In the genomic region with DNA sequence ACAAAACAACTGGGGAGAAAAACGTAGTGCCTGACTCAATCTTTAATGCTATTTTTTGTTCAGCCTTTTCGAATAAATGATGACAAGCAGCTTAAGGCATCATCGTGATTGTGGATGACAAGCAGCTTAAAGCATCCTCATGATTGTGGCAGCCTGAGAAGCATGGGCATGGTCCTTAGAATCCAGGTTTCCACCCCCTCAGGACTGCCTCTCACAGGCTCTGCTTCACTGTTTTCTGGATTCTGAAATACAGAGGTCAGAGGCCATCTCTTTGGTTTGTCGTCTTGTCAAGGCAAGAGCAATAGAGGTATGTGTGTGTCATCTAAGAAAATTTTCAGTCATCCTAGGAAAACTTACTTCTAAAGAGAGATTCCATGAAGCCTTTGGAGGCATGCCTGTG, we compare ENCODE assay signal across 27 mouse cellular contexts.
DNase-seq lines count a peak whose midpoint lies in the region; ATAC-seq and TF ChIP-seq lines count a peak whose summit lies in the region.
"Had no signal": no experiment of that assay in that cellular context is flagged by ENCODE, and none has a peak within 500 bp of the region (broad histone marks: within the 10 kb centered on the region; RNA-seq: fewer than 3 reads in every experiment).

No protein-coding gene starts in this region.

- H3K36me3 ChIP-seq in forebrain, postnatal 0 days (ENCODE audit: insufficient read depth), result no peaks in the 10 kb centered on the region
- H3K36me3 ChIP-seq in forebrain, embryonic 14.5 days (ENCODE audit: control insufficient read depth, insufficient read depth, low read length), result 0 out of 2 replicates have a peak, but pooled peaks cover 3% of the 10 kb centered on the region
- H3K36me3 ChIP-seq in midbrain, embryonic 13.5 days, result no peaks in the 10 kb centered on the region
- H3K36me3 ChIP-seq: heart, embryonic 12.5 days; heart, embryonic 15.5 days had no signal

- no peak overlapping the region for H3K4me2 ChIP-seq in forebrain, postnatal 0 days (ENCODE audit: low read depth)
- H3K4me2 ChIP-seq in forebrain, embryonic 14.5 days (ENCODE audit: low read length), result no peak overlapping the region
- no peak overlapping the region for H3K4me2 ChIP-seq in midbrain, embryonic 13.5 days (replicated peaks)
- H3K4me2 ChIP-seq: embryonic facial prominence, embryonic 12.5 days; forebrain, embryonic 12.5 days; heart, embryonic 12.5 days; heart, embryonic 15.5 days; hindbrain, embryonic 14.5 days had no signal

- H3K4me1 ChIP-seq in forebrain, postnatal 0 days (ENCODE audit: insufficient read depth), result no peaks in the 10 kb centered on the region
- no peaks in the 10 kb centered on the region for H3K4me1 ChIP-seq in forebrain, embryonic 14.5 days (ENCODE audit: control insufficient read depth, insufficient read depth, low read length)
- peaks cover 8% of the 10 kb centered on the region for H3K4me1 ChIP-seq in embryonic fibroblast, embryonic 13.5 days (ENCODE audit: control insufficient read depth, insufficient read depth, low read length)
- no peaks in the 10 kb centered on the region for H3K4me1 ChIP-seq in midbrain, embryonic 13.5 days (replicated peaks)
- H3K4me1 ChIP-seq: embryonic facial prominence, embryonic 12.5 days; forebrain, embryonic 12.5 days; heart, embryonic 12.5 days; heart, embryonic 15.5 days; hindbrain, embryonic 10.5 days had no signal

- H3K27ac ChIP-seq in forebrain, postnatal 0 days (ENCODE audit: low read depth, low read length), result no peak overlapping the region
- H3K27ac ChIP-seq in forebrain, embryonic 14.5 days (ENCODE audit: low read depth, low read length), result no peak overlapping the region
- 0 out of 2 replicates have a peak overlapping the region, but pooled peaks have one; percentile 43 for H3K27ac ChIP-seq in layer of hippocampus, adult 2 months
- H3K27ac ChIP-seq in embryonic fibroblast, embryonic 13.5 days (ENCODE audit: insufficient read depth, low read length), result peak overlapping the region; percentile 100
- H3K27ac ChIP-seq in midbrain, embryonic 13.5 days, result no peak overlapping the region
- H3K27ac ChIP-seq: embryonic facial prominence, embryonic 12.5 days; forebrain, embryonic 12.5 days; heart, embryonic 15.5 days; hindbrain, embryonic 10.5 days; hindbrain, embryonic 14.5 days; hindbrain, postnatal 0 days had no signal

- WGBS in forebrain, postnatal 0 days, result 79% methylated on average over 4 of the region's 4 CpGs
- WGBS in forebrain, embryonic 14.5 days, result 93% methylated on average over 4 of the region's 4 CpGs
- 83% methylated on average over 4 of the region's 4 CpGs for WGBS in midbrain, embryonic 13.5 days

- DNase-seq in forebrain, postnatal 0 days, result peak; percentile 1
- DNase-seq in forebrain, embryonic 14.5 days (ENCODE audit: low spot score), result no peak
- no peak for DNase-seq in layer of hippocampus, adult 2 months (ENCODE audit: low spot score in 2 of 2)
- no peak for DNase-seq in layer of hippocampus, adult 9-10 months (ENCODE audit: low spot score)
- peak; percentile 20 for DNase-seq in Muller cell, postnatal 12 days (ENCODE audit: inconsistent ontology term)
- DNase-seq: adrenal gland, adult 8-10 months; adrenal gland, postnatal 25 days; cerebellum, adult 11-12 months; cerebellum, adult 8-10 months; cerebellum, postnatal 36 days; gastrocnemius, postnatal 36 days; heart, postnatal 36 days; kidney, adult 18-20 months had no signal

- no peaks in the 10 kb centered on the region for H3K9me3 ChIP-seq in forebrain, postnatal 0 days (ENCODE audit: low read length)
- no peaks in the 10 kb centered on the region for H3K9me3 ChIP-seq in forebrain, embryonic 14.5 days (replicated peaks; ENCODE audit: control insufficient read depth, low read length)
- H3K9me3 ChIP-seq in midbrain, embryonic 13.5 days, result no peaks in the 10 kb centered on the region
- H3K9me3 ChIP-seq: embryonic facial prominence, embryonic 12.5 days; forebrain, embryonic 12.5 days; heart, embryonic 12.5 days; heart, embryonic 15.5 days; hindbrain, embryonic 10.5 days had no signal

- no peak for TF ChIP-seq POLR2A in embryonic fibroblast, embryonic 13.5 days (IDR thresholded peaks at IDR 0.05; ENCODE audit: low read depth, low read length)

- ATAC-seq in forebrain, postnatal 0 days, result no peak
- ATAC-seq in forebrain, embryonic 14.5 days, result no peak
- no peak for ATAC-seq in midbrain, embryonic 13.5 days
- ATAC-seq: activated CD4-positive, CD25-positive, alpha-beta regulatory T cell, adult 4 months; CD4-positive, CD25-positive, alpha-beta regulatory T cell, adult 4 months; inflammation-experienced regulatory T-cells, adult 6 months; intestine, embryonic 16.5 days had no signal

- H3K4me3 ChIP-seq in forebrain, postnatal 0 days (ENCODE audit: low read depth, low read length), result no peak overlapping the region
- H3K4me3 ChIP-seq in forebrain, embryonic 14.5 days (ENCODE audit: low read depth, low read length), result no peak overlapping the region
- no peak overlapping the region for H3K4me3 ChIP-seq in layer of hippocampus, adult 2 months
- no peak overlapping the region for H3K4me3 ChIP-seq in embryonic fibroblast, embryonic 13.5 days (ENCODE audit: insufficient read depth, low read length)
- no peak overlapping the region for H3K4me3 ChIP-seq in midbrain, embryonic 13.5 days (replicated peaks)
- H3K4me3 ChIP-seq: embryonic facial prominence, embryonic 12.5 days; erythroblast, embryonic 14.5 days; forebrain, embryonic 12.5 days; heart, embryonic 12.5 days; heart, embryonic 15.5 days; hindbrain, embryonic 10.5 days had no signal

- no peaks in the 10 kb centered on the region for H3K27me3 ChIP-seq in forebrain, postnatal 0 days (ENCODE audit: insufficient read depth, low read length)
- H3K27me3 ChIP-seq in forebrain, embryonic 14.5 days (replicated peaks; ENCODE audit: control insufficient read depth, insufficient read depth, low read length), result no peaks in the 10 kb centered on the region
- H3K27me3 ChIP-seq in midbrain, embryonic 13.5 days, result no peaks in the 10 kb centered on the region
- H3K27me3 ChIP-seq: embryonic facial prominence, embryonic 12.5 days; forebrain, embryonic 12.5 days; heart, embryonic 12.5 days; heart, embryonic 15.5 days had no signal

- no peak for TF ChIP-seq CTCF in forebrain, postnatal 0 days (IDR thresholded peaks at IDR 0.05; ENCODE audit: low read depth)
- TF ChIP-seq CTCF in layer of hippocampus, adult 2 months (conservative IDR thresholded peaks at IDR 0.05), result no peak
- TF ChIP-seq CTCF in embryonic fibroblast, embryonic 13.5 days (IDR thresholded peaks at IDR 0.05; ENCODE audit: borderline replicate concordance, insufficient read depth, low read length), result no peak

- H3K9ac ChIP-seq in forebrain, postnatal 0 days, result no peak overlapping the region
- H3K9ac ChIP-seq in forebrain, embryonic 14.5 days (ENCODE audit: low read length), result no peak overlapping the region
- no peak overlapping the region for H3K9ac ChIP-seq in midbrain, embryonic 13.5 days (replicated peaks)
- H3K9ac ChIP-seq: embryonic facial prominence, embryonic 12.5 days; forebrain, embryonic 12.5 days; heart, embryonic 12.5 days; heart, embryonic 15.5 days; hindbrain, embryonic 14.5 days had no signal

Comparison
In these comparisons a context has a peak if more than half of its experiments do, and no peak if none do; other contexts are left out.
1. DNase-seq: peak in forebrain, postnatal 0 days (single experiment) and Muller cell, postnatal 12 days (single experiment); none in forebrain, embryonic 14.5 days (single experiment), layer of hippocampus, adult 2 months (0 of 2) and layer of hippocampus, adult 9-10 months (single experiment).
2. H3K27ac ChIP-seq: peak in layer of hippocampus, adult 2 months (single experiment) and embryonic fibroblast, embryonic 13.5 days (single experiment); none in forebrain, postnatal 0 days (single experiment), forebrain, embryonic 14.5 days (single experiment) and midbrain, embryonic 13.5 days (single experiment).